In the genomic region with DNA sequence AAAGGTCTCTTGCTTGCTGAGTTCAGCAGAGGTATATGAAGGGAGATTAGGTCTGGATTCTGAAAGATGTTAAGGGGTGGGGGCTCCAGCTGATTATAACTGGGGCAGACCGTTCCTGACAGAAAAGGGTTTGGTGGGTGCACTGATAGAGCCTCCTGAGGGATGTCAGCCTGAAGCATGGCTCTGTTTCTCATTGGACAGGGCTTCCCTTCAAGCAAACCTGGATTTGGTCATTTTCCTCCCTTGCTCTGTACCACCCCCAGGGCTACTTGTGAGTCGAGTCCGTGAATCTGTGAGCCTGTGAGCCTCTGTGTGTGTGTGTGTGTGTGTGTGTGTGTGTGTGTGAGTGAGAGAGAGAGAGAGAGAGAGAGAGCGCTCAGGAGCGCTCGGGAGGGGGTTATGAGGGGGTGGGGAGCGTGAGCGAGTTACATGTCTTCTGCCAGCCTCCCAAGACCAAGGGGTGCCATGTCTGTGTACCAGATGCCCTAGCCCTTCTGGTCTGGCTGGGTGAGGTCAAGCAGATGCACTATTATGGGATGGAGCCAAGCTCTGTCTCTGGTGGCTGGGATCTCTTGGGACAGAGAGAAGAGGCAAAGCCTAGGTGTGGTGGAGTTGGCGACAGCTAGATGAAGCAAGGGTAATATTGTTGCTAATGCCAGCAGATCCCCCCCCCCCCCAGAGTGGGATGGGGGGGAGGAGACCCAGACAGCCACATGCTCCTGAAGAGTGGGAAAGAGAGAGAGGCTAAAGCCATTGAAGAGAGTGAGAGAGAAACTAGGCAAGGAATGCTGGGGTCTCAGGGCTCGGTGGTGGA, we compare ENCODE assay signal across 8 mouse cellular contexts. TPM values are rescaled to one million over a fixed set of nuclear protein-coding genes. Genes with fewer than 3 reads are reported as not detected.
DNase-seq lines count a peak whose midpoint lies in the region; ATAC-seq lines count a peak whose summit lies in the region.

No protein-coding gene starts in this region.

- H3K27me3 ChIP-seq in neural tube, embryonic 12.5 days (replicated peaks) = peaks cover 8% of the 10 kb centered on the region
- peaks cover under 1% of the 10 kb centered on the region; the same call in 1 of the 2 replicates for H3K27me3 ChIP-seq in intestine, embryonic 16.5 days (replicated peaks; ENCODE audit: control insufficient read depth, insufficient read depth, low read length)

- 38% methylated on average over 10 of the region's 10 CpGs for WGBS in neural tube, embryonic 12.5 days
- WGBS in intestine, embryonic 16.5 days = 49% methylated on average over 10 of the region's 10 CpGs

- H3K9ac ChIP-seq in neural tube, embryonic 12.5 days = no peak overlapping the region
- H3K9ac ChIP-seq in intestine, embryonic 16.5 days (ENCODE audit: low read depth, low read length) = peak overlapping the region; percentile 21; the same call in 1 of the 2 replicates

- H3K27ac ChIP-seq in neural tube, embryonic 12.5 days = no peak overlapping the region
- H3K27ac ChIP-seq in intestine, embryonic 16.5 days (ENCODE audit: low read length) = peak overlapping the region; percentile 55

- DNase-seq in adrenal gland, adult (ENCODE audit: inconsistent age in 2 of 2, low spot score in 1 of 2) = peak; percentile 33 to 65
- DNase-seq in adrenal gland, postnatal 25 days = no peak
- DNase-seq in neural tube, embryonic 10.5 days (ENCODE audit: extremely low spot score, low spot score) = no peak
- DNase-seq in ovary, postnatal 10 days (ENCODE audit: low spot score) = no peak
- no peak for DNase-seq in left cerebral cortex, adult 18-20 months (ENCODE audit: low spot score in 2 of 2)

- H3K4me1 ChIP-seq in neural tube, embryonic 12.5 days = peaks cover 72% of the 10 kb centered on the region
- H3K4me1 ChIP-seq in intestine, embryonic 16.5 days (ENCODE audit: control insufficient read depth, insufficient read depth, low read length) = peaks cover 58% of the 10 kb centered on the region

- ATAC-seq in neural tube, embryonic 12.5 days (ENCODE audit: low FRiP score, low read depth) = no peak
- no peak for ATAC-seq in intestine, embryonic 16.5 days
- ATAC-seq in frontal cortex, adult (ENCODE audit: low TSS enrichment) = no peak

- no peaks in the 10 kb centered on the region for H3K9me3 ChIP-seq in neural tube, embryonic 12.5 days
- no peaks in the 10 kb centered on the region for H3K9me3 ChIP-seq in intestine, embryonic 16.5 days (ENCODE audit: control insufficient read depth, low read length)

- H3K4me2 ChIP-seq in neural tube, embryonic 12.5 days (replicated peaks) = peak overlapping the region; percentile 99
- no peak overlapping the region for H3K4me2 ChIP-seq in intestine, embryonic 16.5 days (ENCODE audit: low read depth, low read length)

- no peak overlapping the region for H3K4me3 ChIP-seq in neural tube, embryonic 12.5 days
- H3K4me3 ChIP-seq in intestine, embryonic 16.5 days (ENCODE audit: low read length) = no peak overlapping the region

- H3K36me3 ChIP-seq in neural tube, embryonic 12.5 days = no peaks in the 10 kb centered on the region
- no peaks in the 10 kb centered on the region for H3K36me3 ChIP-seq in intestine, embryonic 16.5 days (ENCODE audit: control insufficient read depth, insufficient read depth, low read length)

RNA-seq across cellular contexts. Expression of a gene that starts 4.0 kb away (rescaled TPM):
- total RNA-seq in adrenal gland, postnatal 25 days (2021) = 91.4 and 96.4 TPM in 2 replicates
- polyA plus RNA-seq in neural tube, embryonic 12.5 days (2016; fragmentation: Nextera tagmentation; extraction: Ambion mirVana) = 10.5 TPM in 2 replicates
- polyA plus RNA-seq in intestine, embryonic 16.5 days (2015; fragmentation: Nextera tagmentation; extraction: Ambion mirVana) = 5.3 and 5.7 TPM in 2 replicates
- total RNA-seq in left cerebral cortex, adult 18-20 months (2021) = 100 to 1,000 TPM; 108 to 121 TPM

RNA-seq across cellular contexts. Expression of a gene that starts 41.2 kb away (rescaled TPM):
- total RNA-seq in adrenal gland, postnatal 25 days (2021) = 0.33 TPM in 1 of 2 replicates, not detected in the other
- polyA plus RNA-seq in neural tube, embryonic 12.5 days (2016; fragmentation: Nextera tagmentation; extraction: Ambion mirVana) = 0.22 and 0.28 TPM in 2 replicates
- polyA plus RNA-seq in intestine, embryonic 16.5 days (2015; fragmentation: Nextera tagmentation; extraction: Ambion mirVana) = 3.1 and 3.5 TPM in 2 replicates
- under 1 TPM; 0.26 to 0.59 TPM for total RNA-seq in left cerebral cortex, adult 18-20 months (2021)

Comparison
In these comparisons a context has a peak if more than half of its experiments do, and no peak if none do; other contexts are left out.
1. DNase-seq: peak in adrenal gland, adult (2 of 2); none in adrenal gland, postnatal 25 days (single experiment), neural tube, embryonic 10.5 days (single experiment), ovary, postnatal 10 days (single experiment) and left cerebral cortex, adult 18-20 months (0 of 2).